Mouse (Mus musculus) E14TG2a.4 (cell line): Measurements from ENCODE around the gene Tmem184b.

Experiments
- CTCF ChIP-seq: conservative IDR thresholded peaks from 2 replicates; pipeline ENCODE4 v1.5.1; 2014; ENCODE audit warnings: low read length
- NANOG ChIP-seq: IDR thresholded peaks from 2 replicates; pipeline ENCODE4 v1.6.1; 2014; ENCODE audit warnings: borderline replicate concordance, low read length, mixed read lengths
- POU5F1 ChIP-seq: IDR thresholded peaks from 2 replicates; pipeline ENCODE4 v1.6.1; 2014; ENCODE audit warnings: low read length, borderline replicate concordance

DNA sequence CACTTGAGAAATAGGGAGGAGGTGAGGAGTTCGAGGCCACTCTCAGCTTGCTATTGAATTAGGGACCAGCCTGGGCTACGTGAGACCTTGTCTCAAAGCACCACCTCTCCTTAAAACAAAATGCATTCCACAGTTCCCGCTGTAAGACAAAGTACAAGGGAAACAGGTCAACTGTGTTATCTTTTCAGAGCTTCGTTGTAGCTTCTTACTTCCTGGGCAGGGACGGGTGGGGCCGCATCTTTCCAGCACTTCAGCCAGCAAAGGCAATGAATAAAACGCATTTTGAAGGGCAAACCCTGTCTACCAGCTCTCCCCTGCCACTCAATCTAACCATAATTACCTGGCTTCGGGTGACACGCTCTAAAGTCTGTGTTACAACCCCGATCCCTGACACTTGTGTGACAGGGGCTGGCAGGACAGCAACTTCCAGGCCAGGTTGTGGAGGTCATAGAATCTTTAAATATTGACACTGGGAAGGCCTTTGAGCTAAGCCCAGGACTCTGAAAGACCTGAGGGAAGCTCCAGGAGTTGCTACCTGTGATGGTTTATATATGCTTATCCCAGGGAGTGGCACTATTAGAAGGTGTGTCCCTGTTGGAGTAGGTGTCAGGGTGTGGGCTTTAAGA lies 13.2 kb upstream of the Tmem184b start:
- TF ChIP-seq CTCF (no peak), POU5F1 (no peak), NANOG (0 out of 2 replicates have a peak, but pooled peaks have one; percentile 32)
